Mouse (Mus musculus) lung, postnatal 0 days (tissue): Measurements from ENCODE around the gene Pnpla5. TPM values are rescaled to one million over a fixed set of nuclear protein-coding genes. Genes with fewer than 3 reads are reported as not detected.
"Not testable (repeated sequence)": the region's sequence is repeated elsewhere in the genome, so short reads cannot be mapped to it uniquely, and the experiment has no call there.

ENCODE experiments used
- ATAC-seq: fragments of 200-750 bp; cut with Nextera tagmentation; 2 replicates; pipeline ENCODE4 v1.8.0; 2017; ENCODE audit warnings: moderate library complexity
- DNase-seq: peaks from one replicate; pipeline ENCODE4 v3.0.0-alpha.2; 2016; ENCODE audit warnings: low spot score
- H3K27ac ChIP-seq: fragments of 300-500 bp; sonication (generic); 2 replicates; pipeline ENCODE4 v1.5.1; 2014; ENCODE audit warnings: antibody characterized with exemption, mild to moderate bottlenecking, low read length, mixed read lengths
- H3K27me3 ChIP-seq: fragments of 300-500 bp; sonication (generic); replicated peaks from 2 replicates; pipeline ENCODE4 v1.6.1; 2014; ENCODE audit warnings: low read length, mixed read lengths; ENCODE audit not compliant: insufficient read depth
- H3K36me3 ChIP-seq: fragments of 300-500 bp; sonication (generic); 2 replicates; pipeline ENCODE4 v1.6.1; 2014; ENCODE audit warnings: low read length, mixed read lengths; ENCODE audit not compliant: insufficient read depth
- H3K4me1 ChIP-seq: fragments of 300-500 bp; sonication (generic); 2 replicates; pipeline ENCODE4 v1.6.1; 2014; ENCODE audit warnings: antibody characterized with exemption, low read depth, low read length, mixed read lengths; ENCODE audit not compliant: insufficient read depth
- H3K4me2 ChIP-seq: fragments of 300-500 bp; sonication (generic); replicated peaks from 2 replicates; pipeline ENCODE4 v1.6.1; 2014; ENCODE audit warnings: low read depth, mild to moderate bottlenecking, low read length, moderate library complexity, mixed read lengths
- H3K4me3 ChIP-seq: fragments of 300-500 bp; sonication (generic); 2 replicates; pipeline ENCODE4 v1.5.1; 2014; ENCODE audit warnings: low read depth, low read length
- H3K9ac ChIP-seq: fragments of 300-500 bp; sonication (generic); replicated peaks from 2 replicates; pipeline ENCODE4 v1.6.1; 2014; ENCODE audit warnings: low read depth, mild to moderate bottlenecking
- H3K9me3 ChIP-seq: fragments of 300-500 bp; sonication (generic); 2 replicates; pipeline ENCODE4 v1.6.1; 2016; ENCODE audit warnings: low read length, mixed read lengths
- CTCF ChIP-seq: IDR thresholded peaks from 2 replicates; pipeline ENCODE4 v1.5.1; 2016; ENCODE audit warnings: antibody characterized with exemption, mild to moderate bottlenecking
- EP300 ChIP-seq: IDR thresholded peaks from 2 replicates; pipeline ENCODE4 v1.6.1; 2016; ENCODE audit warnings: antibody characterized with exemption, mild to moderate bottlenecking, control low read depth
- WGBS: fragments of 180-500 bp; shearing (Covaris S2); extraction: QIAGEN DNeasy Blood & Tissue Kit; methylation state at CpG from one replicate; pipeline ENCODE4 v1.1.7; 2014; 5-methylcytosine and 5-hydroxymethylcytosine counted together
- polyA plus RNA-seq: library from polyadenylated mRNA; unstranded; fragments of >200 nt; fragmentation: Nextera tagmentation; extraction: Ambion mirVana; gene quantifications from 2 replicates; pipeline ENCODE4 v1.2.1, GENCODE M21; 2015

Pnpla5 gene
- polyA plus RNA-seq, 1 experiment from 2014 or later, result not detected

GRCm38 (mm10) chr15:84108899-84109298 is 14.1 kb downstream of the Pnpla5 start:
- H3K27ac ChIP-seq, result no peak overlapping the region
- no peak overlapping the region for H3K4me3 ChIP-seq
- no peak for ATAC-seq
- no peaks in the 10 kb centered on the region for H3K36me3 ChIP-seq
- no peaks in the 10 kb centered on the region for H3K4me1 ChIP-seq
- WGBS, result 7% methylated on average over 13 of the region's 13 CpGs
- H3K4me2 ChIP-seq, result no peak overlapping the region
- H3K9ac ChIP-seq, result no peak overlapping the region
- TF ChIP-seq EP300 (no peak), CTCF (no peak)
- H3K27me3 ChIP-seq, result peaks cover 20% of the 10 kb centered on the region
- H3K9me3 ChIP-seq, result no peaks in the 10 kb centered on the region
- peak; percentile 28 for DNase-seq

GRCm38 (mm10) chr15:84105924-84106500 is 17.0 kb downstream of the Pnpla5 start:
- DNase-seq (no peak), ATAC-seq (no peak)
- no peaks in the 10 kb centered on the region for H3K9me3 ChIP-seq
- no peak overlapping the region for H3K9ac ChIP-seq
- no peaks in the 10 kb centered on the region for H3K4me1 ChIP-seq
- TF ChIP-seq EP300, result no peak
- peak overlapping the region; percentile 57 for H3K4me2 ChIP-seq
- peak overlapping the region; percentile 32; the same call in 1 of the 2 replicates for H3K4me3 ChIP-seq
- H3K36me3 ChIP-seq, result no peaks in the 10 kb centered on the region
- H3K27ac ChIP-seq, result no peak overlapping the region
- peaks cover 20% of the 10 kb centered on the region for H3K27me3 ChIP-seq
- WGBS, result 17% methylated on average over 11 of the region's 12 CpGs

GRCm38 (mm10) chr15:84105105-84105923 is 17.7 kb downstream of the Pnpla5 start, which contains the start of gene Sult4a1:
Gene Sult4a1 (minus strand): TSS chr15:84105754.
- H3K9ac ChIP-seq, result no peak within 1 kb of the TSS
- H3K36me3 ChIP-seq, result no peaks in the 10 kb centered on the region
- H3K4me1 ChIP-seq, result no peaks in the 10 kb centered on the region
- 1% methylated on average over 77 of the region's 77 CpGs for WGBS
- DNase-seq (no peak), ATAC-seq (no peak)
- peaks cover 20% of the 10 kb centered on the region for H3K27me3 ChIP-seq
- peak within 1 kb of the TSS; percentile 57 for H3K4me2 ChIP-seq
- H3K27ac ChIP-seq, result no peak within 1 kb of the TSS
- no peaks in the 10 kb centered on the region for H3K9me3 ChIP-seq
- peak within 1 kb of the TSS; percentile 32 for H3K4me3 ChIP-seq
- TF ChIP-seq EP300 (no peak), CTCF (no peak)

- DNase-seq (no peak), ATAC-seq (no peak)
- Histone ChIP-seq H3K4me3 (no peak overlapping the region), H3K4me2 (no peak overlapping the region), H3K9me3 (no peaks in the 10 kb centered on the region), H3K4me1 (no peaks in the 10 kb centered on the region), H3K36me3 (no peaks in the 10 kb centered on the region), H3K27me3 (peaks cover 20% of the 10 kb centered on the region), H3K27ac (no peak overlapping the region), H3K9ac (no peak overlapping the region)
- 74% methylated on average over 7 of the region's 7 CpGs for WGBS
- no peak for TF ChIP-seq CTCF
- TF ChIP-seq EP300, result no peak
Measured at GRCm38 (mm10) chr15:84104626-84105025, 18.3 kb downstream of the Pnpla5 start.

GRCm38 (mm10) chr15:84097536-84097935 is 25.4 kb downstream of the Pnpla5 start:
- not testable (repeated sequence) for H3K27ac ChIP-seq, H3K9me3 ChIP-seq, ATAC-seq, H3K9ac ChIP-seq, DNase-seq, H3K4me1 ChIP-seq, H3K4me2 ChIP-seq, H3K27me3 ChIP-seq, H3K36me3 ChIP-seq, H3K4me3 ChIP-seq
- 81% methylated on average over 15 of the region's 15 CpGs for WGBS

- Histone ChIP-seq H3K36me3 (no peaks in the 10 kb centered on the region), H3K27ac (no peak overlapping the region), H3K9me3 (no peaks in the 10 kb centered on the region), H3K4me2 (no peak overlapping the region), H3K27me3 (no peaks in the 10 kb centered on the region), H3K4me3 (no peak overlapping the region), H3K9ac (no peak overlapping the region), H3K4me1 (no peaks in the 10 kb centered on the region)
- DNase-seq (no peak), ATAC-seq (no peak)
- no peak for TF ChIP-seq EP300
- TF ChIP-seq CTCF, result no peak
- WGBS, result 63% methylated on average over 8 of the region's 8 CpGs
Measured at GRCm38 (mm10) chr15:84096051-84096450, 26.9 kb downstream of the Pnpla5 start.
